Mouse (Mus musculus): Measurements from ENCODE around the gene Slc17a3.

GRCm38 (mm10) chr13:23868790-23869533, 29.7 kb downstream of the Slc17a3 start:
- no peak for TF ChIP-seq EP300 (IDR thresholded peaks at IDR 0.05; ENCODE audit: low read depth)
- TF ChIP-seq CTCF (IDR thresholded peaks at IDR 0.05; ENCODE audit: low read depth): no peak
